Mouse (Mus musculus): ENCODE measurements at regions not wholly inside any gene's neighbourhood (a gene's known extent, or its start where the extent isn't known, plus 50 kb on each side); places are given as distances from the start of the nearest gene placed in this dataset.

DNA sequence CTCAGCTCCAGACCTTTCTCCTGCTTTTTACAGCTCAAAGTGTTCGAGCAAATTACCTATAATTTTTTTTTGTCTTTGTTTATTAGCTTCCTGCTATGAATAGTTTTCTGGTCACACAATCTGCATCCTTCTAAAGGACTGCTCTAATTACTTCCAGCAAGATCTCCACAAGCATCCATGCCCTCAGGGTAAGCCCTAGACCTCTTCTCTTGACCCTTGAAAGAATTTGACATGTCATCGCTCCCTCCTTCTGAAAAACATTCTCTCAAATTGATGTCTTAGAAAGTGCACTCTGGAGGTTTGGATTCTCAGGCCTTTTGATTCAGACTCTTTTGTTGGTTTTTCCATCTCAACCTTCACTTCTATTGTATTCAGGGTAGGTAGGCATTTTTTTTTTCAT lies 148.7 kb downstream of the Gja1 start:
- H3K36me3 ChIP-seq = no peaks in the 10 kb centered on the region
- no peaks in the 10 kb centered on the region for H3K4me1 ChIP-seq (replicated peaks)
- H3K27me3 ChIP-seq = no peaks in the 10 kb centered on the region
- H3K9ac ChIP-seq = no peak overlapping the region
- H3K9me3 ChIP-seq = no peaks in the 10 kb centered on the region
- H3K4me3 ChIP-seq = no peak overlapping the region
- ATAC-seq (ENCODE audit: low FRiP score) = no peak
- WGBS = 65% methylated on average over 2 of the region's 2 CpGs
- H3K27ac ChIP-seq = no peak overlapping the region
- H3K4me2 ChIP-seq = no peak overlapping the region

DNA sequence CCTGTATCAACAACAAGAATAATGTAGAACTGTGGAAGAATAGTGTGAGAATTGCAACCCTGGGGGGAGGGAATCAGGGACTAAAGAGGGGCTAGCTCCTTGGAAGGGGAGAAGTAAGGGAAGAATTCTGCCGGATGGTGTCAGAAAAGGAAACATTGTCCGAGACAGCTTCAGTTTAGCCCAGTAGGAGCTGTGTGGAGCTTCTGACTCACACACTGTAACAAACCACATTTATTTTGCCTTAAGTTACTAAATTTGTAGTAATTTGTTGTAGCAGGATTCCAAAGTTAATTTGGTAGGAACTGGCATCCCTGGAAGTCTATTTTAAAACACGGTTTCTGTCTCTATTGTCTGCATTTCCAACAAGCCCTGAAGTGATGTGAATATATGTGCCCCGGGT lies 160.0 kb downstream of the Gja1 start:
- Histone ChIP-seq H3K9me3 (no peaks in the 10 kb centered on the region), H3K4me2 (no peak overlapping the region), H3K27ac (no peak overlapping the region), H3K27me3 (no peaks in the 10 kb centered on the region), H3K4me1 (replicated peaks) (no peaks in the 10 kb centered on the region), H3K4me3 (no peak overlapping the region), H3K36me3 (no peaks in the 10 kb centered on the region), H3K9ac (no peak overlapping the region)
- no peak for ATAC-seq (ENCODE audit: low FRiP score)
- WGBS = 70% methylated on average over 4 of the region's 4 CpGs

DNA sequence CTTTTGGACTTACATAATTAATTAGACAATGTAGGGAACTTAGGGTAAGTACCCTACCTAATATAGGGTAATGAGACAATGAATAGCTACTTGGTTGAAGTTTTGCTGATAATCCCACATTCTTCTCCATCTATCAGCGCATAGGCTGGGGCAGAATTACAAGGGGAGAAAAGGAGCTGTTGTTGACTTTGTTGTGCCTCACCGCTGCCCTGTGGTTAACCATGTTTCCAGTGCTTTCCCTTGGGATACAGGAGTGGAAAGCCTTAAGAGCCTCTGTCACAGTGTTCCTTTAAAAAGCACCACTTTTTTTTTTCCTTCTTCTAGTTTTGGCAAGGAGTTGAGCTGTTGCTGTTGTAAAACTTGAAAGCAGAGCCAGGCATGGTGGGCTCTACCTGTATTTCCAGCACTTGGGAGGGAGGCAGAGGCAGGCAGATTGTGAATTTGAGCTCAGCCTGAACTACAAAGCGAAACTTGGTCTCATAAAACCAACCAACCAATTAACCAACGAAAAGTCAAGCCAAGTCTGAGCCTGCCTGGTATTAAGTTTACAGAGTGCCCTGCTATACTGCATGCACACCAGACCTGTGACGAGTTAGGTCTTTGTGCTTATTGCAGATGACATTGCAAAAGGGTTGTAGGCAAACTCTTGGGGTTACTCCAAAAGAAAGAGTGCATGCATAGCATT lies 162.8 kb downstream of the Gja1 start:
- Histone ChIP-seq H3K27ac (no peak overlapping the region), H3K4me3 (no peak overlapping the region), H3K4me1 (replicated peaks) (no peaks in the 10 kb centered on the region), H3K27me3 (no peaks in the 10 kb centered on the region), H3K9ac (no peak overlapping the region), H3K36me3 (no peaks in the 10 kb centered on the region), H3K4me2 (no peak overlapping the region), H3K9me3 (no peaks in the 10 kb centered on the region)
- ATAC-seq (ENCODE audit: low FRiP score) = no peak
- 89% methylated on average over 5 of the region's 5 CpGs for WGBS

DNA sequence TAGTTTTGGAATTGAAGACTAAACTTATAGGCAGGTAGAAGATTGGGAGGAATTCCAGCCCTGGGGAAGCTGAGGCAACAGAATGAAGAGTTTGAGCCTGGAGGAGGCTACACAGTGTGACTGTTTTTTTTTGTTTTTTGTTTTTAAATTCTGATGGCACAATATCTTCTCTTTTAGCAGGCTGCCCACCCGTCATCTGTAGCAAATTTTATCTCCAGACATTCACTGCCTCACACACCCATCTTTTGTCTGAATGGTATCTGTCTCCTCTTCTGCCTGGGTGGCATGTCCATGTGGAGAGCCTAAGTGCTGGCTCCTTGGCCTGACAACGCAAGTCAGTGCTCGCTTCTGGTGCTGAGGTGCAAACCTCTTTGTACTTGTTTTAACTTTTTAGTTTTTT lies 165.0 kb downstream of the Gja1 start:
- no peak for ATAC-seq (ENCODE audit: low FRiP score)
- no peaks in the 10 kb centered on the region for H3K9me3 ChIP-seq
- H3K4me3 ChIP-seq = no peak overlapping the region
- no peak overlapping the region for H3K27ac ChIP-seq
- no peaks in the 10 kb centered on the region for H3K4me1 ChIP-seq (replicated peaks)
- WGBS = 86% methylated on average over 3 of the region's 3 CpGs
- H3K4me2 ChIP-seq = no peak overlapping the region
- H3K27me3 ChIP-seq = no peaks in the 10 kb centered on the region
- H3K36me3 ChIP-seq = no peaks in the 10 kb centered on the region
- no peak overlapping the region for H3K9ac ChIP-seq

DNA sequence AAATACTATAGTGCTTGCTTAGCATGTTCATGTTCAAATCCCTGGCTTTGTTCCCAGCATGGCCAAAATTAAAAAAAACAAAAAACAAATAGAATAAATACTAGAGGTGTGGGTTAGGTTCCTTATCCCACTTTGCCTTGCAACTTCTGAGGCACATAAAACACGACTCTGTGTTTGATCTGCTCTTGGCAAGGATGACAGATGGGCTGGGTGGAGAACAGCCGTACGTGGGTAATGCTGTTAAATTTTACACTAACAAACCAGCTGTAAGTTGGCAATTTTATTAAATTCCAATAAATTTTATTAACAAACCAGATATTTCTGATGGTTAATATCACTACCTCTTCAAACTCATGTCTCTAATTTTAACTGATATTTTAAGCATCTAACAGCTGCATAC lies 168.9 kb downstream of the Gja1 start:
- no peak overlapping the region for H3K4me2 ChIP-seq
- H3K4me3 ChIP-seq = no peak overlapping the region
- WGBS = 76% methylated on average over 3 of the region's 3 CpGs
- ATAC-seq (ENCODE audit: low FRiP score) = no peak
- H3K4me1 ChIP-seq (replicated peaks) = no peaks in the 10 kb centered on the region
- H3K27me3 ChIP-seq = no peaks in the 10 kb centered on the region
- H3K9ac ChIP-seq = no peak overlapping the region
- H3K27ac ChIP-seq = no peak overlapping the region
- no peaks in the 10 kb centered on the region for H3K36me3 ChIP-seq
- H3K9me3 ChIP-seq = no peaks in the 10 kb centered on the region

DNA sequence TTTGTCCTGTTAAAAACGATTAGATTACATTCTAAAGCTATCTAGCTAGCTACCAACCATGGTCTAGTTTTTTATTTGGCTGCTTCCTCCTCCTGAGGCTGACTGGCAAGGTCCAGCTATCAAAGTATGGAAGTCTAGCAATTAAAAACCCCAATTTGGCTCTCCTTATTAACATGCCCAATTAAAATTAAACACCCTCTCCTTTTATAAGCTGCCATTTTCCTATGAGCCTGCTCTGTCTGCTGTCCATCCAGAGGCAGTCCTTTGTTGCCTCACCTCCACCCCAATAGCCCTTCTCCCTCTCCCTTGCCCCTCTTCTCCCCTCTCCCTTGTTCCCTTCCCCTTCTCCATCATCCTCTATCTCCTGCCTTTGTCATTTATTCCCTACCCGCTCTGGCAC lies 169.7 kb downstream of the Gja1 start:
- Histone ChIP-seq H3K4me3 (no peak overlapping the region), H3K27ac (no peak overlapping the region), H3K27me3 (no peaks in the 10 kb centered on the region), H3K9me3 (no peaks in the 10 kb centered on the region), H3K4me1 (replicated peaks) (no peaks in the 10 kb centered on the region), H3K9ac (no peak overlapping the region), H3K36me3 (no peaks in the 10 kb centered on the region), H3K4me2 (no peak overlapping the region)
- ATAC-seq (ENCODE audit: low FRiP score) = no peak
- WGBS = 72% methylated on average over 2 of the region's 2 CpGs

DNA sequence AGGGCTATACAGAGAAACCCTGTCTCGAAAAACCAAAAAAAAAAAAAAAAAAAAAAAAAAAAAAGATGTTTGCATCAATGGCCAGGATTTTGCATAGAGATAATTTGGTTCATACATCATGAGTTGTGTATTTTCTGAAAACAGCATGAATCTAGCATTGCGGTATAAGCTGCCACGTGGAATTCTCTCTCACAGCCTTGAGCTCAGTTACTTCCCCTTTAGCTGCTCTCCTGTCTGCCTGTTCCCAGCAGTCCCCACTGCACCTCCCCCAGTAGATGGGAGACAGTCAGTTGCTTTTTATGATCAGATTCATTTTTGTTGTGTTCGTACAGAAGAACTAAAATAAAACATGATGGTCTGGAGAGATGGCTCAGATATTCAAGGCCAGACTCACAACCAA lies 170.7 kb downstream of the Gja1 start:
- Histone ChIP-seq H3K9me3 (no peaks in the 10 kb centered on the region), H3K4me1 (replicated peaks) (no peaks in the 10 kb centered on the region), H3K27ac (no peak overlapping the region), H3K27me3 (no peaks in the 10 kb centered on the region), H3K36me3 (no peaks in the 10 kb centered on the region), H3K9ac (no peak overlapping the region), H3K4me2 (no peak overlapping the region), H3K4me3 (no peak overlapping the region)
- ATAC-seq (ENCODE audit: low FRiP score) = no peak
- 86% methylated on average over 3 of the region's 4 CpGs for WGBS

DNA sequence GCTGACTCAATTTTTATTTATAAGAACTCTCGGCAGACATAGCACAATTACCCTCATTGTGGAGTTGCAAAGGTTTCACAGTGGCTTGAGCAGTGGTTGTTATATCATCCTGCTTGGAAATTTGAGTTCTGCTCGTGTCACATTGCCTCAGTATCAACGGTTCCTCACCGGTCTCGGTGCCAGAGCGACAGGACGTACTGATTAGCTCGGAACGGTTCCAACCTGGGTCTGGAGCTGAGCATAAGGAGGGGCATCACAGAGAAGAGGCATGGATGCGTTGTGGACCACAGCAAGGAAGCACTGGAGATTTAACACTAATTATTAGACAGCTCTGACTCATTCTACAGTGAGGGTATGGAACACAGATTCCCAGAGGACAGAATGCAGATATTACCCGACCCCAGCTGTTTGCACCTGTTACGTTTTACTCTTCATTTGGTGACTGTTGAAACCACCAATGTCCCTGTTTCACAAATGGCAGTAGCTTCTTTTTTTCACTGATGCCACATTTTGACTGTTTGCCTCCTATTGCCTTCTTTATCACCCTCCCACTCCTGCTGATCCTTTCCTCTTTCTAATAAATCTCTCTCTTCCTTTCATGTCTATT lies 189.8 kb downstream of the Gja1 start:
- no peaks in the 10 kb centered on the region for H3K36me3 ChIP-seq
- H3K4me3 ChIP-seq = no peak overlapping the region
- no peak overlapping the region for H3K27ac ChIP-seq
- no peaks in the 10 kb centered on the region for H3K27me3 ChIP-seq
- no peak overlapping the region for H3K9ac ChIP-seq
- 92% methylated on average over 12 of the region's 12 CpGs for WGBS
- H3K9me3 ChIP-seq = no peaks in the 10 kb centered on the region
- H3K4me2 ChIP-seq = no peak overlapping the region
- no peaks in the 10 kb centered on the region for H3K4me1 ChIP-seq (replicated peaks)
- no peak for ATAC-seq (ENCODE audit: low FRiP score)

DNA sequence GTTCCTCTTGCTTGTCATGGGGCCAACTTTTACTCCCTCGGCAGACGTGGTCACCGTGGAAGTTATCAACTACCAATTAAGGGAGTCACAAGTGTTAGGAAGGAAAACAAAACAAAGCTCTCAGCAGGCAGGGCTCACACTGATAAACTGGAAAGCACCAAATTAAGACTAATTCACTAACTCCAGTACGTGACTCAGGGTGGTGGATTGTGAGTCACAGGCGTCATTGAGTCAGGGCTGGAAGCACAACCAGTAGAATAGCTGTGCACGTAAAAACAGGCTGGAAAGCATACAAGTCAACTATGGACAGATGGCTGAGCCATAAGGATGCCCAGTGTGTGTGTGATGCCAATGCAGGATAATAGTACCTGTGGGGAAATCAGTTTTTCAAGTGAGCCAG lies 204.9 kb downstream of the Gja1 start:
- Histone ChIP-seq H3K27ac (no peak overlapping the region), H3K4me1 (replicated peaks) (no peaks in the 10 kb centered on the region), H3K4me3 (no peak overlapping the region), H3K27me3 (no peaks in the 10 kb centered on the region), H3K9ac (no peak overlapping the region), H3K36me3 (no peaks in the 10 kb centered on the region), H3K9me3 (no peaks in the 10 kb centered on the region), H3K4me2 (no peak overlapping the region)
- 65% methylated on average over 6 of the region's 6 CpGs for WGBS
- peak; percentile 46; the same call in 1 of the 2 replicates for ATAC-seq (ENCODE audit: low FRiP score)

DNA sequence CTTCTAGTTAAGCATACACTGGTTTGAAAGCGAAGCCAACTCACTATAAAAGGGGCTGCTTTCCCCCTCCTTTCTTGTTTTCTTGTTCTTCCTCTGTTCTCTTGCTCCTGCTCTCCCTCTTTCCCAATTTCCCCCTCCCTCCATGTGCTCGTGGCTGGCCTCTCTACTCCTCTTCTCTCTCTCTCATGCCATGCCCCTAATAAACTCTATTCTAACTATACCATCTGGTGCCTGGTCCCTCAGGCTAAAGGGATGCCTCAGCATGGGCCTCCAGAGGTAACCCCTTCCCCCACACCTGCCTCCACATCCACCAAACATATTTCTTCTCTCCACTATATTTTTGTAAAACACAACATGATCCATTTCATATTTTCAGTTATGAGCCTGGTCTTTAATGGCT lies 210.1 kb downstream of the Gja1 start:
- Histone ChIP-seq H3K36me3 (no peaks in the 10 kb centered on the region), H3K4me1 (replicated peaks) (no peaks in the 10 kb centered on the region), H3K4me3 (no peak overlapping the region), H3K9ac (no peak overlapping the region), H3K9me3 (no peaks in the 10 kb centered on the region), H3K4me2 (no peak overlapping the region), H3K27ac (no peak overlapping the region), H3K27me3 (no peaks in the 10 kb centered on the region)
- 51% methylated on average over 2 of the region's 2 CpGs for WGBS
- ATAC-seq (ENCODE audit: low FRiP score) = no peak

DNA sequence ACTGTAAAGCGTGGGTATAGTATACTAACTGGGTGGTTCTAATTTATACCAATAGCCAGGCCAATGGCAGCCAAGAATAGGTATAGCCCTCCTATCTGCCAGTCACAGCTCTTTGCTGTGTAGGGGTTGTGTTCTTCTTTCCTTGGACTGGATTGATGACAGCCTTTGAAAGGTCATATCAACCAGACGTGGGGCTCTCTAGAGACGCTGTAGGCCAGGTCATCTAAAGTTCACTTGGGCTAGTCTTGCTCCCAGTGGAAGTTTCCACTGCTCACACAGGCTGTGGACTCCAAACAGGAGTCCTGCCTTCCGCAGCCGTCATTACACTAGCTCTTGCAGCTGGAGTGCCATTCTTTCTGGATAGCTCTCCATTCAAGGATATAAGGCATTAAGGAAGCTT lies 220.3 kb downstream of the Gja1 start:
- H3K4me3 ChIP-seq = no peak overlapping the region
- 78% methylated on average over 5 of the region's 5 CpGs for WGBS
- no peak for ATAC-seq (ENCODE audit: low FRiP score)

DNA sequence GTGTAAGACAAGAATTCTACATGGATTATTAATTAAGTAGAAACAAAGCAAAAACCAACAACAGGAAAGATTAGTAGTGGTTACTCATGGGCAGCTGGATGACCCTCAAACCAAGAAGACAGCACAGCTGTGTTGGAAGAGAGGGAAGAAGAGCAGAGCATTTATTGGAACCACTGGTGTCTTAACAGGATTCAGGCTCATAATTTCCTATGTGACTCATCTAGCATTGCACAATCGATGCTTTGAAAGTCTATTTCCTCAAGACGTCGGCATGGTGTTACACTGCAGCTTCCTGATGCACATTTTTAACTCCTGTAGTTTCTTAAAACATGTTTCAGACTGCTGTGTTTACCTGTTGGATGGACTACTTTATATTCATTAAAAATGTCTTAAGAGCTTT lies 221.1 kb downstream of the Gja1 start:
- H3K4me2 ChIP-seq = no peak overlapping the region
- no peak for ATAC-seq (ENCODE audit: low FRiP score)
- no peaks in the 10 kb centered on the region for H3K36me3 ChIP-seq
- H3K9ac ChIP-seq = no peak overlapping the region
- H3K27ac ChIP-seq = no peak overlapping the region
- H3K27me3 ChIP-seq = no peaks in the 10 kb centered on the region
- WGBS = 91% methylated on average over 3 of the region's 3 CpGs
- no peak overlapping the region for H3K4me3 ChIP-seq
- H3K4me1 ChIP-seq (replicated peaks) = no peaks in the 10 kb centered on the region
- no peaks in the 10 kb centered on the region for H3K9me3 ChIP-seq

More for the DNA sequence above, 220.3 kb downstream of the Gja1 start:
- no peak overlapping the region for H3K4me2 ChIP-seq
- H3K27ac ChIP-seq = no peak overlapping the region
- no peaks in the 10 kb centered on the region for H3K4me1 ChIP-seq (replicated peaks)
- no peak overlapping the region for H3K9ac ChIP-seq
- no peaks in the 10 kb centered on the region for H3K27me3 ChIP-seq
- H3K36me3 ChIP-seq = no peaks in the 10 kb centered on the region
- H3K9me3 ChIP-seq = no peaks in the 10 kb centered on the region

DNA sequence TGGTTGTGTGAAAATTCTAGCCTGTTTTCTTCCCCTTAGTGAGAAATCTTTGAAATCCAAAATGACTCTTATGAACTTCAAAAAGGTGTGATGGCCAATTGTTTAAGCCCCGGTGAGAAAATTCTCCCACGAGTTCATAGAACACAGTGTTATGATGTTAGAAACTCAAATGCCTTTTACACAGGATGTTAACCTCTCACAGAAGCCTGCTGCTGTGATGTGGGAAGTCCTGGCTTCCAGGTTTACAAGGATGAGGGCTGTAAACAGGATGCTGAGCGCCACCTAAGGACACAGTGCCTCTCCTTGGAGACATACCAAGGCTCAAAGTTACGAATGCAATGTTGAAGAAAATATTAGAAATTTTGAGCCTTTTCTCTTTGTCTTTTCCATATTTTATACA lies 222.8 kb downstream of the Gja1 start:
- ATAC-seq (ENCODE audit: low FRiP score) = no peak
- no peak overlapping the region for H3K27ac ChIP-seq
- no peaks in the 10 kb centered on the region for H3K4me1 ChIP-seq (replicated peaks)
- H3K4me2 ChIP-seq = no peak overlapping the region
- WGBS = 80% methylated on average over 4 of the region's 4 CpGs
- H3K27me3 ChIP-seq = no peaks in the 10 kb centered on the region
- no peak overlapping the region for H3K4me3 ChIP-seq
- no peaks in the 10 kb centered on the region for H3K36me3 ChIP-seq
- no peaks in the 10 kb centered on the region for H3K9me3 ChIP-seq
- H3K9ac ChIP-seq = no peak overlapping the region

Measured in hindbrain, embryonic 13.5 days (tissue).